Mouse (Mus musculus) gastrocnemius, adult 18-20 months (tissue): ENCODE results near the gene Ralgps2. TPM values are rescaled to one million over a fixed set of nuclear protein-coding genes. Genes with fewer than 3 reads are reported as not detected.

Experiments
- DNase-seq: peaks from one replicate; pipeline ENCODE4 v3.0.0; 2021; ENCODE audit warnings: low spot score
- total RNA-seq, 2 experiments: library from RNA; stranded (reverse); gene quantifications; 2 replicates each; pipeline ENCODE4 v1.2.3; 2021

Ralgps2 gene
- total RNA-seq, 2 experiments from 2014 or later = 0.57 to 2.0 TPM

- DNase-seq = no peak
Measured at GRCm38 (mm10) chr1:156955926-156956760, 16.7 kb upstream of the Ralgps2 start.

GRCm38 (mm10) chr1:156954216-156954615 lies 14.8 kb upstream of the Ralgps2 start:
- DNase-seq = no peak

GRCm38 (mm10) chr1:156950354-156950753 lies 10.9 kb upstream of the Ralgps2 start:
- DNase-seq = no peak

GRCm38 (mm10) chr1:156940584-156940983 lies 1.2 kb upstream of the Ralgps2 start:
- no peak for DNase-seq

GRCm38 (mm10) chr1:156940142-156940522 lies 706 bp upstream of the Ralgps2 start:
- DNase-seq = no peak

GRCm38 (mm10) chr1:156938705-156939242 lies 652 bp downstream of the Ralgps2 start:
- DNase-seq = no peak

- DNase-seq = no peak
Measured at GRCm38 (mm10) chr1:156937436-156937835, 2.0 kb downstream of the Ralgps2 start.

- no peak for DNase-seq
Measured at GRCm38 (mm10) chr1:156933712-156934111, 5.7 kb downstream of the Ralgps2 start.

GRCm38 (mm10) chr1:156932036-156932774 lies 7.2 kb downstream of the Ralgps2 start:
- DNase-seq = no peak

- no peak for DNase-seq
Measured at GRCm38 (mm10) chr1:156931106-156931870, 8.1 kb downstream of the Ralgps2 start.

- DNase-seq = no peak
Measured at GRCm38 (mm10) chr1:156930263-156930662, 9.2 kb downstream of the Ralgps2 start.

- no peak for DNase-seq
Measured at GRCm38 (mm10) chr1:156928255-156928654, 11.2 kb downstream of the Ralgps2 start.

- no peak for DNase-seq
Measured at GRCm38 (mm10) chr1:156923511-156923910, 15.9 kb downstream of the Ralgps2 start.

GRCm38 (mm10) chr1:156922921-156923320 lies 16.5 kb downstream of the Ralgps2 start:
- no peak for DNase-seq

GRCm38 (mm10) chr1:156921290-156921994 lies 18.0 kb downstream of the Ralgps2 start:
- no peak for DNase-seq

- DNase-seq = peak; percentile 60
Measured at GRCm38 (mm10) chr1:156917460-156917859, 22.0 kb downstream of the Ralgps2 start.

- DNase-seq = no peak
Measured at GRCm38 (mm10) chr1:156916361-156916760, 23.1 kb downstream of the Ralgps2 start.

GRCm38 (mm10) chr1:156914942-156915341 lies 24.5 kb downstream of the Ralgps2 start:
- DNase-seq = no peak

- no peak for DNase-seq
Measured at GRCm38 (mm10) chr1:156913190-156913589, 26.2 kb downstream of the Ralgps2 start.

GRCm38 (mm10) chr1:156910948-156911347 lies 28.5 kb downstream of the Ralgps2 start:
- no peak for DNase-seq

- DNase-seq = no peak
Measured at GRCm38 (mm10) chr1:156909866-156910265, 29.6 kb downstream of the Ralgps2 start.
